ENCODE assay signal across 9 mouse cellular contexts in the genomic region with DNA sequence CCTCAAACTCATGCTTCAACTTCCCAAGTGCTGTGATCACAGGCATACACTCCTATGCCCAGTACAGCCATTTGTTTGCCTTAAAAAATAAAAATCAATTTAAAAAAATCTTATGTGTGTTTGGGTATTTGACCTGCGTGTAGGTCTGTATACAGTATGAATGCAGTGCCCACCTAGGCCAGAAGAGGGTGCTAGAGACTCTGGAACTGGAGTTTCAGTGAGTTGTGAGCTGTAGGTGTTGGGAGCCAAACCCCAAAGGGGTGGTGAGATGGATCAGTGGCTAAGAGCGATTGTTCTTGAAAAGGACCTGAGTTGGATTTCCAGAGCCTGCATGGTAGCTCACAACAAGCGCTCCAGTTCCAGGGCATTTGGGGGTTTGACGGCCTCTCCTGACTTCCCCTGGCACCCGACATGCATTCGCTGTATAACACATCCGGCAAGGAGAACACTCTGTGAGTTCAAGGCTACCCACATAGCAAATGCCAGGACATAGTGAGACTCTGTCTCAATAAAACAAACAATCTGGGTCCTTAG. TPM values are rescaled to one million over a fixed set of nuclear protein-coding genes. Genes with fewer than 3 reads are reported as not detected.
DNase-seq lines count a peak whose midpoint lies in the region; ATAC-seq and TF ChIP-seq lines count a peak whose summit lies in the region.
"Had no signal": no experiment of that assay in that cellular context is flagged by ENCODE, and none has a peak within 500 bp of the region (broad histone marks: within the 10 kb centered on the region; RNA-seq: fewer than 3 reads in every experiment).

No protein-coding gene starts in this region.

- H3K4me1 ChIP-seq in bone marrow macrophage, adult 2 months (ENCODE audit: control insufficient read depth, insufficient read depth, low read length): peaks cover 10% of the 10 kb centered on the region
- H3K4me1 ChIP-seq in liver, embryonic 11.5 days (replicated peaks; ENCODE audit: control insufficient read depth, insufficient read depth, low read length): peaks cover 10% of the 10 kb centered on the region

- peak; percentile 31 for DNase-seq in urinary bladder, postnatal 10 days (ENCODE audit: low spot score)
- DNase-seq in urinary bladder, adult 2 months (ENCODE audit: low spot score): no peak
- peak; percentile 53 for DNase-seq in hindlimb bud, embryonic 11.5 days (ENCODE audit: extremely low spot score, low read depth, low spot score)
- peak; percentile 79 for DNase-seq in liver, embryonic 11.5 days (ENCODE audit: low spot score)
- peak; percentile 65 for DNase-seq in retina, postnatal 7 days (ENCODE audit: low read depth, low spot score)
- peak; percentile 69 for DNase-seq in urinary bladder, postnatal 25 days (ENCODE audit: low spot score)

- H3K27me3 ChIP-seq in liver, embryonic 11.5 days (replicated peaks; ENCODE audit: control insufficient read depth, insufficient read depth, low read length): no peaks in the 10 kb centered on the region
- H3K27me3 ChIP-seq: heart, embryonic 15.5 days had no signal

- H3K9me3 ChIP-seq in liver, embryonic 11.5 days (ENCODE audit: control insufficient read depth, low read length): no peaks in the 10 kb centered on the region
- H3K9me3 ChIP-seq: heart, embryonic 15.5 days had no signal

- WGBS in liver, embryonic 11.5 days: 56% methylated on average over 7 of the region's 7 CpGs

- H3K4me3 ChIP-seq in bone marrow macrophage, adult 2 months (ENCODE audit: insufficient read depth, low read length): no peak overlapping the region
- no peak overlapping the region for H3K4me3 ChIP-seq in liver, embryonic 11.5 days (ENCODE audit: low read depth, low read length)

- no peaks in the 10 kb centered on the region for H3K36me3 ChIP-seq in liver, embryonic 11.5 days (ENCODE audit: control insufficient read depth, insufficient read depth, low read length)

- H3K9ac ChIP-seq in liver, embryonic 11.5 days (ENCODE audit: low read depth, low read length): no peak overlapping the region

- TF ChIP-seq POLR2A in bone marrow macrophage, adult 2 months (IDR thresholded peaks at IDR 0.05; ENCODE audit: borderline replicate concordance, low read depth, low read length): no peak

- H3K4me2 ChIP-seq in liver, embryonic 11.5 days: no peak overlapping the region

- ATAC-seq in erythroblast, adult 5-6 weeks (replicated peaks; ENCODE audit: low FRiP score, poor library complexity, severe bottlenecking): peak; percentile 68
- peak; percentile 60 for ATAC-seq in liver, embryonic 11.5 days (replicated peaks; ENCODE audit: low FRiP score)

- H3K27ac ChIP-seq in bone marrow macrophage, adult 2 months (ENCODE audit: insufficient read depth, low read depth, low read length): no peak overlapping the region
- no peak overlapping the region for H3K27ac ChIP-seq in liver, embryonic 11.5 days (ENCODE audit: low read depth, low read length)

- peak; percentile 49 for TF ChIP-seq CTCF in bone marrow macrophage, adult 2 months (IDR thresholded peaks at IDR 0.05; ENCODE audit: low read depth, low read length)

RNA-seq across cellular contexts. Expression of gene Jagn1, which starts 1.2 kb away (rescaled TPM):
- polyA plus RNA-seq in urinary bladder, adult 2 months (2012; rRNA removed): 54.5 and 61.3 TPM in 2 replicates
- 28.4 and 31.5 TPM in 2 replicates for polyA plus RNA-seq in bone marrow macrophage, adult 2 months (2012; ENCODE audit: insufficient read depth, insufficient read length, missing spikeins)
- 8.1 and 14.4 TPM in 2 replicates for total RNA-seq in erythroblast, adult 5-6 weeks (2015; ENCODE audit: low replicate concordance)
- 2.0 and 3.1 TPM in 2 replicates for total RNA-seq in erythroblast, adult 5-6 weeks (2017; ENCODE audit: low replicate concordance)
- polyA plus RNA-seq in liver, embryonic 11.5 days (2014; fragmentation: Nextera tagmentation; extraction: Ambion mirVana): 72.1 and 72.7 TPM in 2 replicates

RNA-seq across cellular contexts. Expression of gene Cidec, which starts 5.7 kb away (rescaled TPM):
- 31.0 and 68.5 TPM in 2 replicates for polyA plus RNA-seq in urinary bladder, adult 2 months (2012; rRNA removed)
- polyA plus RNA-seq in bone marrow macrophage, adult 2 months (2012; ENCODE audit: insufficient read depth, insufficient read length, missing spikeins): 0.32 TPM in 1 of 2 replicates, not detected in the other
- not detected in 2 replicates for total RNA-seq in erythroblast, adult 5-6 weeks (2015; ENCODE audit: low replicate concordance)
- total RNA-seq in erythroblast, adult 5-6 weeks (2017; ENCODE audit: low replicate concordance): not detected in 2 replicates
- polyA plus RNA-seq in liver, embryonic 11.5 days (2014; fragmentation: Nextera tagmentation; extraction: Ambion mirVana): 0.26 TPM in 1 of 2 replicates, not detected in the other
- polyA plus RNA-seq: heart, embryonic 15.5 days had no signal

RNA-seq across cellular contexts. Expression of gene Il17re, which starts 17.1 kb away (rescaled TPM):
- polyA plus RNA-seq in urinary bladder, adult 2 months (2012; rRNA removed): 71.8 and 87.7 TPM in 2 replicates
- polyA plus RNA-seq in bone marrow macrophage, adult 2 months (2012; ENCODE audit: insufficient read depth, insufficient read length, missing spikeins): 0.47 TPM in 1 of 2 replicates, not detected in the other
- total RNA-seq in erythroblast, adult 5-6 weeks (2015; ENCODE audit: low replicate concordance): 0.42 TPM in 1 of 2 replicates, not detected in the other
- total RNA-seq in erythroblast, adult 5-6 weeks (2017; ENCODE audit: low replicate concordance): 0.51 TPM in 1 of 2 replicates, not detected in the other
- polyA plus RNA-seq in liver, embryonic 11.5 days (2014; fragmentation: Nextera tagmentation; extraction: Ambion mirVana): 0.74 and 1.5 TPM in 2 replicates

RNA-seq across cellular contexts. Expression of gene Rpusd3, which starts 22.1 kb away (rescaled TPM):
- polyA plus RNA-seq in urinary bladder, adult 2 months (2012; rRNA removed): 11.8 and 17.3 TPM in 2 replicates
- polyA plus RNA-seq in bone marrow macrophage, adult 2 months (2012; ENCODE audit: insufficient read depth, insufficient read length, missing spikeins): 4.6 and 6.5 TPM in 2 replicates
- not detected in 2 replicates for total RNA-seq in erythroblast, adult 5-6 weeks (2015; ENCODE audit: low replicate concordance)
- total RNA-seq in erythroblast, adult 5-6 weeks (2017; ENCODE audit: low replicate concordance): 2.8 TPM in 1 of 2 replicates, not detected in the other
- polyA plus RNA-seq in liver, embryonic 11.5 days (2014; fragmentation: Nextera tagmentation; extraction: Ambion mirVana): 27.4 and 32.1 TPM in 2 replicates

RNA-seq across cellular contexts. Expression of gene Il17rc, which starts 30.0 kb away (rescaled TPM):
- 62.5 and 65.3 TPM in 2 replicates for polyA plus RNA-seq in urinary bladder, adult 2 months (2012; rRNA removed)
- polyA plus RNA-seq in bone marrow macrophage, adult 2 months (2012; ENCODE audit: insufficient read depth, insufficient read length, missing spikeins): not detected in 2 replicates
- total RNA-seq in erythroblast, adult 5-6 weeks (2015; ENCODE audit: low replicate concordance): not detected in 2 replicates
- not detected in 2 replicates for total RNA-seq in erythroblast, adult 5-6 weeks (2017; ENCODE audit: low replicate concordance)
- 4.6 and 5.3 TPM in 2 replicates for polyA plus RNA-seq in liver, embryonic 11.5 days (2014; fragmentation: Nextera tagmentation; extraction: Ambion mirVana)

Comparison
In these comparisons a context has a peak if more than half of its experiments do, and no peak if none do; other contexts are left out.
1. RNA of gene Cidec, which starts 5.7 kb away (polyA plus RNA-seq): 31.0 to 68.5 TPM in urinary bladder, adult 2 months; 0.32 TPM in bone marrow macrophage, adult 2 months and 0.26 TPM in liver, embryonic 11.5 days; every median in the first group is over 10 times any median in the second.
2. RNA of gene Il17re, which starts 17.1 kb away (polyA plus RNA-seq): 71.8 to 87.7 TPM in urinary bladder, adult 2 months; 0.74 to 1.5 TPM in liver, embryonic 11.5 days and 0.47 TPM in bone marrow macrophage, adult 2 months; every median in the first group is over 10 times any median in the second.